Mouse (Mus musculus) neural tube, embryonic 15.5 days (tissue): ENCODE measurements around the gene Nobox. TPM values are rescaled to one million over a fixed set of nuclear protein-coding genes. Genes with fewer than 3 reads are reported as not detected.

ENCODE experiments used
- ATAC-seq: fragments of 200-750 bp; cut with Nextera tagmentation; 2 replicates; pipeline ENCODE4 v1.8.0; 2017; ENCODE audit warnings: mild to moderate bottlenecking, moderate TSS enrichment, moderate library complexity; ENCODE audit not compliant: low FRiP score
- H3K27ac ChIP-seq: fragments of 300-500 bp; sonication (generic); replicated peaks from 2 replicates; pipeline ENCODE4 v1.5.1; 2015; ENCODE audit warnings: mild to moderate bottlenecking, inconsistent platforms
- H3K27me3 ChIP-seq: fragments of 300-500 bp; sonication (generic); replicated peaks from 2 replicates; pipeline ENCODE4 v1.6.1; 2015; ENCODE audit warnings: inconsistent platforms
- H3K36me3 ChIP-seq: fragments of 300-500 bp; sonication (generic); 2 replicates; pipeline ENCODE4 v1.6.1; 2015; ENCODE audit warnings: inconsistent platforms
- H3K4me1 ChIP-seq: fragments of 300-500 bp; sonication (generic); 2 replicates; pipeline ENCODE4 v1.6.1; 2015; ENCODE audit warnings: inconsistent platforms
- H3K4me2 ChIP-seq: fragments of 300-500 bp; sonication (generic); 2 replicates; pipeline ENCODE4 v1.6.1; 2015; ENCODE audit warnings: inconsistent platforms, mild to moderate bottlenecking, moderate library complexity
- H3K4me3 ChIP-seq: fragments of 300-500 bp; sonication (generic); replicated peaks from 2 replicates; pipeline ENCODE4 v1.5.1; 2015; ENCODE audit warnings: mild to moderate bottlenecking, inconsistent platforms
- H3K9ac ChIP-seq: fragments of 300-500 bp; sonication (generic); replicated peaks from 2 replicates; pipeline ENCODE4 v1.6.1; 2015; ENCODE audit warnings: mild to moderate bottlenecking, inconsistent platforms
- H3K9me3 ChIP-seq: fragments of 300-500 bp; sonication (generic); replicated peaks from 2 replicates; pipeline ENCODE4 v1.6.1; 2016; ENCODE audit warnings: inconsistent platforms
- WGBS: fragments of 180-500 bp; shearing (Covaris S2); methylation state at CpG from one replicate; pipeline ENCODE4 v1.1.7; 2015; ENCODE audit warnings: mixed read lengths; 5-methylcytosine and 5-hydroxymethylcytosine counted together
- polyA plus RNA-seq: library from polyadenylated mRNA; unstranded; fragments of >200 nt; fragmentation: Nextera tagmentation; extraction: Ambion mirVana; gene quantifications from 2 replicates; pipeline ENCODE4 v1.2.1, GENCODE M21; 2015

The Nobox gene
- polyA plus RNA-seq, 1 experiment from 2014 or later: not detected

DNA sequence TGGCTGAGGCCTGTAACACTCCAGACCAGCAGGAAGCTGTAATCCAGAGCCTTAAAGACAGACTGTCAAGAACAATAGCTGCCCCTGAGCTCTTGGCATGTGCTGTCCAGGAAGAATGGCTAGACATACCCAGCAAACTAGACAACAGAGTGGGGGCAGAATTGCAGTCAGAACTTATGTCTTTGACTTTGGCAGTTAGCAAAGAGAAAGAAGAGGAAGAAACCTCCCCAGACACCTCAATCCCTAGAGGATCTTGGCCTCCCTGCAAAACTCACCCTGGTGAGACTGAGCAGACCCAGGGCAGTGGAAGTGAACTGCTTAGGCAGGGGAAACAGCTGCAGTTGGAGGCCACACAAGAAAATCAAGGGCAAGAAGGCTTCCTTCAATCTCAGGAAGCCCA lies 36.8 kb downstream of the Nobox start:
- no peaks in the 10 kb centered on the region for H3K36me3 ChIP-seq
- H3K4me2 ChIP-seq: no peak overlapping the region
- H3K9ac ChIP-seq: no peak overlapping the region

GRCm38 (mm10) chr6:43266356-43266755 lies 43.0 kb downstream of the Nobox start:
- Histone ChIP-seq H3K4me2 (peak overlapping the region; percentile 86), H3K27me3 (peaks cover 34% of the 10 kb centered on the region), H3K27ac (0 out of 2 replicates have a peak overlapping the region, but pooled peaks have one; percentile 28), H3K36me3 (no peaks in the 10 kb centered on the region), H3K9me3 (no peaks in the 10 kb centered on the region), H3K4me3 (peak overlapping the region; percentile 46), H3K9ac (no peak overlapping the region; the same call in 1 of the 2 replicates), H3K4me1 (peaks cover 11% of the 10 kb centered on the region)
- ATAC-seq: peak; percentile 70; the same call in 1 of the 2 replicates
- WGBS: 8% methylated on average over 8 of the region's 8 CpGs

More for the DNA sequence above, 36.8 kb downstream of the Nobox start:
- Histone ChIP-seq H3K27ac (no peak overlapping the region), H3K9me3 (no peaks in the 10 kb centered on the region), H3K27me3 (no peaks in the 10 kb centered on the region), H3K4me3 (no peak overlapping the region), H3K4me1 (no peaks in the 10 kb centered on the region)
- ATAC-seq: no peak

GRCm38 (mm10) chr6:43265363-43266041 lies 43.9 kb downstream of the Nobox start, which contains the start of gene Arhgef5:
Arhgef5 (plus strand) TSS chr6:43265582.
- peak within 1 kb of the TSS; percentile 43 for H3K9ac ChIP-seq
- peaks cover 34% of the 10 kb centered on the region for H3K27me3 ChIP-seq
- peak within 1 kb of the TSS; percentile 86 for H3K4me2 ChIP-seq
- ATAC-seq: peak; percentile 75; the same call in 1 of the 2 replicates
- peaks cover 11% of the 10 kb centered on the region for H3K4me1 ChIP-seq
- H3K36me3 ChIP-seq: no peaks in the 10 kb centered on the region
- H3K27ac ChIP-seq: 0 out of 2 replicates have a peak within 1 kb of the TSS, but pooled peaks have one; percentile 28
- peak within 1 kb of the TSS; percentile 46 for H3K4me3 ChIP-seq
- under 1% methylated on average over 44 of the region's 48 CpGs for WGBS
- no peaks in the 10 kb centered on the region for H3K9me3 ChIP-seq

DNA sequence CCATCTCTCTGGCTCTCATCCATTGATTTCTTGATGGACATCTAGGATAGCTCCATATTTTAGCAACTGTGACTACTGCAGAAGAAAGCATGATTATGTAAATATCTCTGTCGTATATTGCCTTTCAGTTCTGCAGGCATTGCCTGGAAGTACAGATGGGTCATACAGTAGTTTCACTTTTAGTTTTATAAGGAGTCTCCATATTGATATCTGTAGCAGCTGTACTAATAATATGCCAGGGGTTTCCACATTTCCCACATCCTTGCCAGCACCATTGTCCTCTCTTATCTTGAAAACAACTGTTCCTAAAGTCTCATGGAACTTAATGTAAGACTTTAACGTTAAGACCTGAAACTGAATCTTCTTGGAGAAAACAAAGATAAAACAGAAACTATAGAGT lies 48.6 kb downstream of the Nobox start:
- WGBS: 71% methylated on average over 2 of the region's 2 CpGs
- Histone ChIP-seq H3K27ac (no peak overlapping the region), H3K36me3 (no peaks in the 10 kb centered on the region), H3K4me1 (peaks cover 7% of the 10 kb centered on the region), H3K4me2 (no peak overlapping the region), H3K9ac (no peak overlapping the region), H3K4me3 (no peak overlapping the region), H3K9me3 (no peaks in the 10 kb centered on the region), H3K27me3 (peaks cover 18% of the 10 kb centered on the region)
- ATAC-seq: no peak

DNA sequence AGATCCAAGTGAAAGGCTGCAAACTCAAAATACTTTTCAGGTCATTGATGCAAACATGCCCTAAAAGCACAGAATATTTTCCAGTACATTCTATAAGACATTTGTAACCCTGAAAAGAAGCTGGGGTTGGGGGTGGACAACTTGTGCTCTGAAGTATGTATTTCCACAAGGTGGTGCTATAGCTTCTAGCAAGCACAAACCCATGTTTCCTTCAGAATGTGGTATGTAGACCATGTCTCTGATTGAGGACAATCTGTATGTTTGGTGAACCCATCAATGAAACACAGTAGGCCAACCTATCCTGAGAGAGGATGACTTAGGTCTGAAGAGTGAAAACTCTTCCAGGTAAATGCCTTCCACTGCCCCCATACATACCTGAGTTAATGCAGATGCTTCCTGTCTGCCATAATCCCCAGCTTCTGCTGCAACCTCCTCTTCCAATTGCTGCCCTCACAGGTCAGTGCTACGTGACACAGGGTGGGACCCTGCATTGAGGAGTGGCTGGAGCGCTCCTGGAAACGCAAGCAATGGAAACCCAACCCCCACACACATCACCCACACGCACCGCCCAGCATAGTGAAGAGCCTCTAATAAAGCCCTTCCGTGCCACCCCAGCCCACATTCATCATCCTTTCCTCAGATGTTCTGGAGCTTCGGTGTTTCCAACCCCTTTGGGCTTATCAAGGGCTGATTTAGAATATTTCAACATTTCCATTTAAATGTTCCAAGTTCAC lies 55.0 kb downstream of the Nobox start:
- H3K4me3 ChIP-seq: no peak overlapping the region
- no peak overlapping the region for H3K27ac ChIP-seq
- no peak overlapping the region for H3K9ac ChIP-seq
- H3K27me3 ChIP-seq: no peaks in the 10 kb centered on the region
- ATAC-seq: no peak
- H3K9me3 ChIP-seq: no peaks in the 10 kb centered on the region
- H3K36me3 ChIP-seq: no peaks in the 10 kb centered on the region
- no peaks in the 10 kb centered on the region for H3K4me1 ChIP-seq
- H3K4me2 ChIP-seq: no peak overlapping the region
- WGBS: 64% methylated on average over 7 of the region's 7 CpGs

Other genes starting within 250 kb of the Nobox start
- not detected in 2 replicates for gene Olfr441, start 203.2 kb downstream of the Nobox start, polyA plus RNA-seq
- not detected in 2 replicates for gene Olfr237-ps1, start 163.0 kb downstream of the Nobox start, polyA plus RNA-seq
- gene Olfr437, start 146.3 kb downstream of the Nobox start, polyA plus RNA-seq: not detected in 2 replicates
- not detected in 2 replicates for gene Olfr13, start 137.4 kb downstream of the Nobox start, polyA plus RNA-seq
- gene Olfr435, start 112.4 kb downstream of the Nobox start, polyA plus RNA-seq: not detected in 2 replicates
- gene Olfr434, start 96.5 kb downstream of the Nobox start, polyA plus RNA-seq: not detected in 2 replicates
- gene Olfr47, start 78.0 kb downstream of the Nobox start, polyA plus RNA-seq: not detected in 2 replicates
- gene Arhgef5, start 44.0 kb downstream of the Nobox start, polyA plus RNA-seq: 1.9 and 4.5 TPM in 2 replicates